Mouse (Mus musculus) CH12.LX (cell line): Measurements from ENCODE around the gene Nipsnap3a. TPM values are rescaled to one million over a fixed set of nuclear protein-coding genes. Genes with fewer than 3 reads are reported as not detected.
A peak's percentile ranks its signal among the peaks of the same experiment; 100 is the strongest.

Experiments used
- DNase-seq: peaks from one replicate; pipeline ENCODE4 v3.0.0-alpha.2; 2013; ENCODE audit errors: extremely low read depth
- H3K27ac ChIP-seq: 2 replicates; pipeline ENCODE4 v1.5.1; 2012; ENCODE audit warnings: low read depth, mild to moderate bottlenecking, control low read depth, moderate library complexity; ENCODE audit not compliant: insufficient read depth
- H3K27me3 ChIP-seq: replicated peaks from 2 replicates; pipeline ENCODE3; 2012; ENCODE audit warnings: inconsistent platforms
- H3K36me3 ChIP-seq, 2 experiments: replicated peaks in 1 of 2; 2 replicates each; pipeline versions ENCODE3 to v1.6.1; 2012; ENCODE audit warnings: inconsistent platforms in 1 of 2, low read length in 1 of 2, mild to moderate bottlenecking in 1 of 2, mixed read lengths in 1 of 2, moderate library complexity in 1 of 2; ENCODE audit not compliant: control insufficient read depth in 1 of 2, insufficient read depth in 1 of 2
- H3K4me1 ChIP-seq, 2 experiments: 2 replicates each; pipeline ENCODE4 v1.6.1; 2012; ENCODE audit warnings: inconsistent platforms in 1 of 2, moderate library complexity in 1 of 2; ENCODE audit not compliant: insufficient read depth in 2 of 2, control insufficient read depth in 1 of 2
- H3K4me2 ChIP-seq: 2 replicates; pipeline ENCODE4 v1.6.1; 2012; ENCODE audit warnings: low read depth, mild to moderate bottlenecking, control low read depth; ENCODE audit not compliant: poor library complexity, insufficient read depth, severe bottlenecking
- H3K4me3 ChIP-seq, 3 experiments: fragments of 150-350 bp in 1 of 3; sonication (generic) in 1 of 3; replicated peaks in 1 of 3; 2 replicates each; pipeline versions ENCODE3 to v1.5.1; 2011 to 2012; ENCODE audit warnings: low read depth in 2 of 3, low read length in 2 of 3, mild to moderate bottlenecking in 2 of 3, moderate library complexity in 2 of 3, control low read depth in 1 of 3, improper control_type of control experiment in 1 of 3, inconsistent platforms in 1 of 3, mixed read lengths in 1 of 3; ENCODE audit not compliant: poor library complexity in 1 of 3
- H3K79me2 ChIP-seq: replicated peaks from 2 replicates; pipeline ENCODE4 v1.6.1; 2012; ENCODE audit warnings: mild to moderate bottlenecking, moderate library complexity; ENCODE audit not compliant: control insufficient read depth, poor library complexity, insufficient read depth, severe bottlenecking; ENCODE audit errors: extremely low read depth
- H3K9ac ChIP-seq: 2 replicates; pipeline ENCODE4 v1.6.1; 2012; ENCODE audit warnings: low read depth, mild to moderate bottlenecking, control low read depth, moderate library complexity; ENCODE audit not compliant: insufficient read depth
- H3K9me3 ChIP-seq: replicated peaks from 2 replicates; pipeline ENCODE3; 2012; ENCODE audit warnings: low read length, inconsistent platforms, mixed read lengths
- BHLHE40 ChIP-seq: IDR thresholded peaks from 2 replicates; pipeline ENCODE4 v1.6.1; 2011; ENCODE audit warnings: mild to moderate bottlenecking, low read depth, low read length, improper control_type of control experiment
- CHD2 ChIP-seq: IDR thresholded peaks from 2 replicates; pipeline ENCODE4 v1.6.1; 2011; ENCODE audit warnings: low read length, improper control_type of control experiment
- CTCF ChIP-seq, 2 experiments: IDR thresholded peaks in 1 of 2; conservative IDR thresholded peaks in 1 of 2; 2 replicates each; pipeline ENCODE4 v1.5.1; 2011 to 2012; ENCODE audit warnings: low read depth in 2 of 2, low read length in 2 of 2, improper control_type of control experiment in 1 of 2, inconsistent platforms in 1 of 2, mild to moderate bottlenecking in 1 of 2, moderate library complexity in 1 of 2
- ELF1 ChIP-seq: IDR thresholded peaks from 2 replicates; pipeline ENCODE4 v1.6.1; 2014; ENCODE audit warnings: low read depth, mild to moderate bottlenecking, inconsistent platforms, low read length, improper control_type of control experiment
- ETS1 ChIP-seq: conservative IDR thresholded peaks from 2 replicates; pipeline ENCODE4 v1.6.1; 2012; ENCODE audit warnings: low read depth, mild to moderate bottlenecking, inconsistent platforms, low read length, improper control_type of control experiment, moderate library complexity
- IRF4 ChIP-seq: IDR thresholded peaks from 2 replicates; pipeline ENCODE4 v1.6.1; 2014; ENCODE audit warnings: low read depth, mild to moderate bottlenecking, inconsistent platforms, low read length, improper control_type of control experiment
- JUN ChIP-seq: IDR thresholded peaks from 2 replicates; pipeline ENCODE4 v1.6.1; 2011; ENCODE audit warnings: low read depth, mild to moderate bottlenecking, low read length, improper control_type of control experiment, moderate library complexity; ENCODE audit not compliant: insufficient read depth
- JUND ChIP-seq: conservative IDR thresholded peaks from 2 replicates; pipeline ENCODE4 v1.6.1; 2011; ENCODE audit warnings: low read depth, low read length, improper control_type of control experiment
- MAX ChIP-seq: IDR thresholded peaks from 2 replicates; pipeline ENCODE4 v1.6.1; 2011; ENCODE audit warnings: low read length, improper control_type of control experiment
- MAZ ChIP-seq: IDR thresholded peaks from 2 replicates; pipeline ENCODE4 v1.6.1; 2012; ENCODE audit warnings: low read depth, mild to moderate bottlenecking, inconsistent platforms, low read length, improper control_type of control experiment, moderate library complexity
- MXI1 ChIP-seq: IDR thresholded peaks from 2 replicates; pipeline ENCODE4 v1.6.1; 2011; ENCODE audit warnings: mild to moderate bottlenecking, low read depth, low read length, improper control_type of control experiment
- NELFE ChIP-seq: IDR thresholded peaks from 2 replicates; pipeline ENCODE4 v1.6.1; 2011; ENCODE audit warnings: low read depth, low read length, improper control_type of control experiment
- POLR2A ChIP-seq: IDR thresholded peaks from 2 replicates; pipeline ENCODE4 v1.6.1; 2011; ENCODE audit warnings: low read depth, mild to moderate bottlenecking, improper control_type of control experiment, low read length
- POLR2AphosphoS2 ChIP-seq: IDR thresholded peaks from 2 replicates; pipeline ENCODE4 v1.6.1; 2011; ENCODE audit warnings: low read depth, low read length, improper control_type of control experiment
- RAD21 ChIP-seq: IDR thresholded peaks from 2 replicates; pipeline ENCODE4 v1.6.1; 2011; ENCODE audit warnings: low read depth, mild to moderate bottlenecking, low read length, improper control_type of control experiment, moderate library complexity
- RCOR1 ChIP-seq: conservative IDR thresholded peaks from 2 replicates; pipeline ENCODE4 v1.6.1; 2012; ENCODE audit warnings: low read depth, mild to moderate bottlenecking, inconsistent platforms, low read length, improper control_type of control experiment
- SIN3A ChIP-seq: IDR thresholded peaks from 2 replicates; pipeline ENCODE4 v1.6.1; 2012; ENCODE audit warnings: low read length, improper control_type of control experiment, inconsistent platforms
- TCF12 ChIP-seq: IDR thresholded peaks from 2 replicates; pipeline ENCODE4 v1.6.1; 2014; ENCODE audit warnings: low read depth, mild to moderate bottlenecking, inconsistent platforms, low read length, improper control_type of control experiment
- USF1 ChIP-seq: IDR thresholded peaks from 2 replicates; pipeline ENCODE4 v1.6.1; 2014; ENCODE audit warnings: low read depth, mild to moderate bottlenecking, inconsistent platforms, low read length, improper control_type of control experiment
- USF2 ChIP-seq: conservative IDR thresholded peaks from 2 replicates; pipeline ENCODE4 v1.6.1; 2011; ENCODE audit warnings: low read depth, low read length, improper control_type of control experiment
- ZC3H11A ChIP-seq: IDR thresholded peaks from 2 replicates; pipeline ENCODE4 v1.6.1; 2012; ENCODE audit warnings: low read depth, mild to moderate bottlenecking, inconsistent platforms, low read length, improper control_type of control experiment
- ZMIZ1 ChIP-seq: IDR thresholded peaks from 2 replicates; pipeline ENCODE4 v1.6.1; 2012; ENCODE audit warnings: low read depth, mild to moderate bottlenecking, inconsistent platforms, low read length, improper control_type of control experiment
- ZNF384 ChIP-seq: IDR thresholded peaks from 2 replicates; pipeline ENCODE4 v1.6.1; 2012; ENCODE audit warnings: low read depth, low read length, improper control_type of control experiment, inconsistent platforms
- dilution Hi-C: fragments of 300-500 bp; cut with MboI; formaldehyde crosslinking; loops from 2 replicates; pipeline ENCODE4 v1.14.3; 2020; ENCODE audit warnings: low sequenced_read_pairs; ENCODE audit not compliant: extremely low pct_unique_long_range_greater_than_20kb, extremely low pct_ligation_motif_present
- in situ Hi-C: fragments of 300-500 bp; cut with MboI; formaldehyde crosslinking; loops from 3 replicates; pipeline ENCODE4 v1.14.3; 2019; ENCODE audit warnings: low sequenced_read_pairs, low pct_ligation_motif_present, low pct_unique_long_range_greater_than_20kb, mixed read lengths
- polyA plus RNA-seq: library from polyadenylated mRNA; unstranded; fragments of >175 nt; gene quantifications from 2 replicates; pipeline ENCODE4 v1.2.1, GENCODE M21; 2012; ENCODE audit warnings: low read depth; ENCODE audit not compliant: insufficient read length
- total RNA-seq, 2 experiments: library from RNA; depleted of rRNA; stranded (reverse); fragments of 300-350 nt in 1 of 2; fragments of >200 nt in 1 of 2; gene quantifications; 2 replicates each; pipeline ENCODE4 v1.2.3; 2012 to 2014

Nipsnap3a gene
- total and polyA plus RNA-seq, 3 experiments, result not detected

DNA sequence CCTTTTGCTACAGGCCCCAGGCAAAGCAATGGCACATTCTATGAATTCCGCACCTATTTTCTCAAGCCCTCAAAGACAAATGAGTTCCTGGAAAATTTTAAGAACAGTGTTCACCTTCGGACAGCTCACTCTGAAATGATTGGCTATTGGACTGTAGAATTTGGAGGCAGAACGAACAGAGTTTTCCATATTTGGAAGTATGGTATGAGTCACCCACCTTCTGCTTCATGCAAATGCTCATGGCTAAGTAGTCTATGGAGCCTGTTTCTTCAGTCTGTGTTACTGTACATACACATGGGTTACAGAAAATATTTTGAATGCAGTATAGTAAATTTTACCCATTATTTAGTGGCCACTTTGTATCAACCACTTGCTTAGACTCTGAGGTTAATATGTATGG lies 26.0 kb downstream of the Nipsnap3a start:
- peaks cover 4% of the 10 kb centered on the region for H3K9me3 ChIP-seq
- peaks cover 0 to 34% of the 10 kb centered on the region in 2 experiments; a peak in 2 of 4 replicates for H3K4me1 ChIP-seq
- peaks cover 24 to 36% of the 10 kb centered on the region in 2 experiments for H3K36me3 ChIP-seq
- H3K27ac ChIP-seq, result no peak overlapping the region
- in situ Hi-C loops, result no loop called here
- H3K27me3 ChIP-seq, result no peaks in the 10 kb centered on the region
- 0 out of 2 replicates have a peak, but pooled peaks cover 2% of the 10 kb centered on the region for H3K79me2 ChIP-seq
- H3K9ac ChIP-seq, result no peak overlapping the region
- DNase-seq, result peak; percentile 71
- H3K4me3 ChIP-seq, result no peak overlapping the region
- dilution Hi-C loops, result no loop called here
- TF ChIP-seq POLR2A (no peak), ZMIZ1 (no peak), NELFE (no peak), IRF4 (no peak), JUND (peak; percentile 85), CHD2 (no peak), TCF12 (no peak), BHLHE40 (no peak), ETS1 (no peak), JUN (peak; percentile 61)
- H3K4me2 ChIP-seq, result no peak overlapping the region

DNA sequence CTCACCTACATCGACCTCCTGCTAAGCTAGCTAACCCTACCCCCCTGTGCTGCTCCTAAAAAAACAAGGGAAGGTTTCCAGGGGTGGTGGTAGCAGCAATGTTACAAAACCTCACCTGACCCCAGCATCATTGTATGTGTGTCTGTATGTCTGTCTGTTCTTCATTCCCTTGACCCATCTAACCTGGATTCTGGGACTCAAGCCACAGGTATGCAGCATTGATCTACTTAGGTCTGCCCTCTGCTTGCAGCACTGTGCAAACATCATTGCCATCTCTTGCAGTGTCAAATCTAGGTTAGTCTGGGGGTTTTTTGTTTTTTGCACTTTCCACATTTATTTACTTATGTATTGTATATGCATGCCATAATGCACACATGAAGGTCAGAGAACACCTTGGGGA lies 29.3 kb downstream of the Nipsnap3a start:
- Histone ChIP-seq H3K9me3 (peaks cover 4% of the 10 kb centered on the region), H3K4me3 (no peak overlapping the region), H3K79me2 (0 out of 2 replicates have a peak, but pooled peaks cover 2% of the 10 kb centered on the region), H3K4me2 (no peak overlapping the region), H3K4me1 (peaks cover 0 to 24% of the 10 kb centered on the region in 2 experiments; a peak in 2 of 4 replicates), H3K27ac (no peak overlapping the region), H3K9ac (no peak overlapping the region), H3K36me3 (peaks cover 37 to 60% of the 10 kb centered on the region in 2 experiments), H3K27me3 (no peaks in the 10 kb centered on the region)
- no peak for TF ChIP-seq RAD21
- no peak for TF ChIP-seq USF1
- TF ChIP-seq MXI1, result no peak
- TF ChIP-seq NELFE, result no peak
- TF ChIP-seq MAZ, result no peak
- no peak for TF ChIP-seq USF2
- TF ChIP-seq ETS1, result no peak
- TF ChIP-seq POLR2A, result no peak
- no peak for TF ChIP-seq CTCF (conservative IDR thresholded peaks at IDR 0.05 in 1 of 2, IDR thresholded peaks at IDR 0.05 in 1 of 2; ENCODE audit: low read depth in 2 of 2, low read length in 2 of 2)
- TF ChIP-seq POLR2AphosphoS2, result no peak
- TF ChIP-seq IRF4, result no peak
- TF ChIP-seq MAX, result no peak
- no peak for TF ChIP-seq SIN3A
- TF ChIP-seq RCOR1, result no peak
- no peak for TF ChIP-seq ZNF384
- TF ChIP-seq TCF12, result no peak
- no peak for TF ChIP-seq ZC3H11A
- no peak for TF ChIP-seq ELF1
- DNase-seq, result no peak
- dilution Hi-C loops, result no loop called here
- in situ Hi-C loops, result no loop called here
